ENCODE assay signal across 27 mouse cellular contexts in the genomic region with DNA sequence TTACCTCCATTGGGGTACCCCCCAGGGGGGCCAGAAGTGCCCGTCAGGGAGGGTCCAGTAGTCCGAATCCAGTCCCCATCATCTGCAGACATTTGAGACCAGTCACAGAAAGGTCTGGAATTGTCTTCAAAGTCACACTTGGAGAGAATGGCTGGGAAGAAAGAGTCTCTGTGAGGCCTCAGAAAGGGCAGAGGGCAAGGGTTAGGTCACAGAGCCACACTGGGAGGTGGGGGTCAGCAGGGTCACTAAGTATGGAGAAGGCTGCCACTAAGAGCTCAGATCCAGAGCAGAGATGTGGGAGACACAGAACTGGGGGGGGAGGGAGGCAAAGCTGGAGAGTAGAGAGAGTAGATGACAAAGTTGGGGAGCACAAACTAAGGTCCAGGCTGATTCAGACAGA. TPM values are rescaled to one million over a fixed set of nuclear protein-coding genes. Genes with fewer than 3 reads are reported as not detected.
"Had no signal": no experiment of that assay in that cellular context is flagged by ENCODE, and none has a peak within 500 bp of the region (broad histone marks: within the 10 kb centered on the region; RNA-seq: fewer than 3 reads in every experiment).

No protein-coding gene starts in this region.

- H3K9ac ChIP-seq: limb, embryonic 12.5 days; limb, embryonic 15.5 days; liver, embryonic 14.5 days; liver, postnatal 0 days; lung, embryonic 15.5 days; midbrain, embryonic 12.5 days; midbrain, embryonic 15.5 days; neural tube, embryonic 12.5 days; neural tube, embryonic 15.5 days had no signal

- H3K4me3 ChIP-seq: layer of hippocampus, adult 2 months; left cerebral cortex, adult 2 months; limb, embryonic 12.5 days; limb, embryonic 15.5 days; lung, embryonic 15.5 days; megakaryocyte, embryonic 14.5 days; midbrain, embryonic 12.5 days; midbrain, embryonic 15.5 days; neural tube, embryonic 12.5 days; neural tube, embryonic 15.5 days had no signal

- H3K4me2 ChIP-seq: limb, embryonic 12.5 days; limb, embryonic 15.5 days; liver, embryonic 11.5 days; lung, embryonic 15.5 days; midbrain, embryonic 12.5 days; midbrain, embryonic 15.5 days; neural tube, embryonic 12.5 days; neural tube, embryonic 15.5 days had no signal

- H3K27ac ChIP-seq: kidney, postnatal 0 days; layer of hippocampus, adult 2 months; left cerebral cortex, adult 2 months; limb, embryonic 12.5 days; limb, embryonic 15.5 days; liver, embryonic 14.5 days; lung, embryonic 15.5 days; midbrain, embryonic 12.5 days; midbrain, embryonic 15.5 days; neural tube, embryonic 12.5 days; neural tube, embryonic 15.5 days; stomach, postnatal 0 days had no signal

- H3K27me3 ChIP-seq: limb, embryonic 12.5 days; limb, embryonic 15.5 days; lung, embryonic 15.5 days; midbrain, embryonic 12.5 days; midbrain, embryonic 15.5 days; neural tube, embryonic 12.5 days; neural tube, embryonic 15.5 days had no signal

- H3K4me1 ChIP-seq: limb, embryonic 12.5 days; limb, embryonic 15.5 days; midbrain, embryonic 12.5 days; midbrain, embryonic 15.5 days; neural tube, embryonic 12.5 days; neural tube, embryonic 15.5 days had no signal

- DNase-seq: kidney, adult 2 months; kidney, postnatal 25 days; layer of hippocampus, postnatal 36 days; liver, postnatal 0 days; lung, postnatal 10 days; lung, postnatal 36 days; right cerebral cortex, adult 18-20 months; right cerebral cortex, postnatal 14 days; right cerebral cortex, postnatal 4 days; thymus, adult 2 months; thymus, postnatal 14 days had no signal

- H3K36me3 ChIP-seq: limb, embryonic 12.5 days; limb, embryonic 15.5 days; lung, embryonic 15.5 days; midbrain, embryonic 12.5 days; midbrain, embryonic 15.5 days; neural tube, embryonic 12.5 days; neural tube, embryonic 15.5 days had no signal

- H3K9me3 ChIP-seq: limb, embryonic 12.5 days; limb, embryonic 15.5 days; lung, embryonic 15.5 days; megakaryocyte, embryonic 14.5 days; midbrain, embryonic 12.5 days; midbrain, embryonic 15.5 days; neural tube, embryonic 12.5 days; neural tube, embryonic 15.5 days had no signal

- ATAC-seq: liver, postnatal 0 days; midbrain, embryonic 15.5 days had no signal

RNA-seq across cellular contexts. Expression of a gene that starts 58.7 kb away (rescaled TPM):
- polyA plus RNA-seq: kidney, adult 2 months; kidney, embryonic 14.5 days; kidney, postnatal 0 days; large intestine, adult 2 months; limb, embryonic 15.5 days; midbrain, embryonic 12.5 days; midbrain, embryonic 15.5 days; neural tube, embryonic 12.5 days; neural tube, embryonic 15.5 days; stomach, postnatal 0 days; thymus, adult 2 months had no signal
